Mouse (Mus musculus) hindbrain, embryonic 16.5 days (tissue): ENCODE results near the gene Dnajc4. TPM values are rescaled to one million over a fixed set of nuclear protein-coding genes. Genes with fewer than 3 reads are reported as not detected.
A peak's percentile ranks its signal among the peaks of the same experiment; 100 is the strongest.

Experiments
- ATAC-seq: fragments of 200-750 bp; cut with Nextera tagmentation; 2 replicates; pipeline ENCODE4 v1.8.0; 2017; ENCODE audit warnings: moderate TSS enrichment, moderate library complexity
- H3K27ac ChIP-seq: fragments of 300-500 bp; sonication (generic); 2 replicates; pipeline ENCODE4 v1.5.1; 2014; ENCODE audit warnings: low read depth, mild to moderate bottlenecking, control low read depth, low read length, moderate library complexity
- H3K27me3 ChIP-seq: fragments of 300-500 bp; sonication (generic); replicated peaks from 2 replicates; pipeline ENCODE4 v1.6.1; 2014; ENCODE audit warnings: low read length; ENCODE audit not compliant: control insufficient read depth, insufficient read depth
- H3K36me3 ChIP-seq: fragments of 300-500 bp; sonication (generic); 2 replicates; pipeline ENCODE4 v1.6.1; 2014; ENCODE audit warnings: mild to moderate bottlenecking, low read length, moderate library complexity, mixed read lengths; ENCODE audit not compliant: control insufficient read depth, insufficient read depth
- H3K4me1 ChIP-seq: fragments of 300-500 bp; sonication (generic); 2 replicates; pipeline ENCODE4 v1.6.1; 2014; ENCODE audit warnings: low read depth, low read length; ENCODE audit not compliant: control insufficient read depth, insufficient read depth
- H3K4me2 ChIP-seq: fragments of 300-500 bp; sonication (generic); 2 replicates; pipeline ENCODE4 v1.6.1; 2014; ENCODE audit warnings: mild to moderate bottlenecking, low read length, control low read depth, moderate library complexity
- H3K4me3 ChIP-seq: fragments of 300-500 bp; sonication (generic); 2 replicates; pipeline ENCODE4 v1.5.1; 2014; ENCODE audit warnings: mild to moderate bottlenecking, low read length, control low read depth, moderate library complexity
- H3K9ac ChIP-seq: fragments of 300-500 bp; sonication (generic); 2 replicates; pipeline ENCODE4 v1.6.1; 2014; ENCODE audit warnings: low read depth, mild to moderate bottlenecking, control low read depth, low read length, moderate library complexity
- H3K9me3 ChIP-seq: fragments of 300-500 bp; sonication (generic); 2 replicates; pipeline ENCODE4 v1.6.1; 2014; ENCODE audit warnings: mild to moderate bottlenecking, low read length, moderate library complexity; ENCODE audit not compliant: control insufficient read depth
- WGBS: fragments of 180-500 bp; shearing (Covaris S2); extraction: QIAGEN DNeasy Blood & Tissue Kit; methylation state at CpG from one replicate; pipeline ENCODE4 v1.1.7; 2014; 5-methylcytosine and 5-hydroxymethylcytosine counted together
- polyA plus RNA-seq: library from polyadenylated mRNA; unstranded; fragments of >200 nt; fragmentation: Nextera tagmentation; extraction: Ambion mirVana; gene quantifications from 2 replicates; pipeline ENCODE4 v1.2.1, GENCODE M21; 2015

Gene Dnajc4
- polyA plus RNA-seq, 1 experiment from 2014 or later, result 24.8 TPM

DNA sequence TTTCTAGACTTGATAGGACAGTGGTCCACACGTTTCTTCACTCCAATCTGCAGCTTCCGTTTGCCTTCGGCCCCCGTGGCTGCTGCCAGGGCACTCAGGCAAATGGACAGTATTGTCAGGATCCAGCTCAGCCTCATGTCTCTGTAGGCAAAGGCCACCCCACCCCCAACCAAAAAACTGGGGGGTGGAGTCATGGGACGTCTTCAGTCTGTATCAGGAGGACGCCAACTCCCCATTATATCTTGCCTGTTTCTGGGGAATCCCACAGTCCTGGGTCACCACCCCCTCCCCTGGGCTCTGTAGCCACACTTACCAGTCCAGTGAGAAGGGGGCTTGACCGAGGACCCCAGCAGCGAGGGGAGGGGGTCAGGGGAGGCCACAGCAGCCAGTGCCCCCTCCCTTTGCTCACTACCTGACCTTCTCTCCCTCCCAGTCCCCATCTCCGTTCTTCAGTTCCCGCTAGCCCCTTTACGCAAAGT lies 13.3 kb downstream of the Dnajc4 start:
- Histone ChIP-seq H3K9me3 (no peaks in the 10 kb centered on the region), H3K4me1 (peaks cover 39% of the 10 kb centered on the region), H3K4me3 (peak overlapping the region; percentile 68), H3K9ac (peak overlapping the region; percentile 84), H3K27me3 (no peaks in the 10 kb centered on the region), H3K36me3 (peaks cover 19% of the 10 kb centered on the region), H3K4me2 (peak overlapping the region; percentile 73), H3K27ac (peak overlapping the region; percentile 97)
- 9% methylated on average over 11 of the region's 11 CpGs for WGBS
- ATAC-seq, result no peak

DNA sequence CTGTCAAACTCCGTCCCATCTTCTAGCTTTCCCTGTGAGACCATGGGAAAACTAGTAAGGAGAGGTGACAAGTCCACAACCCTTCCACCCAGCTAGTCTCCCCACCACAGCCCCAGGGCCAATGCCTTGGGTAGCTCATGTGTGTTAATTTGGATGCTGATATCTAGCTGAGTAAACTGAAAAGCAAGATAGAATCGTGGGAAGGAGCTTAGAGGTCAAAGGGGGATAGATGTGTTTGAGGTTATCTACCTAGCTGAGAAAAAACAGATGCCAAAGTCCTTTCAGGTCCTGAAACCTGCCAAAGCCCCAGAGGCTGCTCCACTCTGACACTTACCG lies 13.8 kb downstream of the Dnajc4 start:
- Histone ChIP-seq H3K4me2 (peak overlapping the region; percentile 73), H3K9ac (peak overlapping the region; percentile 84), H3K27ac (peak overlapping the region; percentile 97; the same call in 1 of the 2 replicates), H3K4me3 (peak overlapping the region; percentile 68), H3K9me3 (no peaks in the 10 kb centered on the region), H3K27me3 (no peaks in the 10 kb centered on the region), H3K36me3 (peaks cover 17% of the 10 kb centered on the region), H3K4me1 (peaks cover 42% of the 10 kb centered on the region)
- WGBS, result 53% methylated on average over 3 of the region's 3 CpGs
- ATAC-seq, result no peak

DNA sequence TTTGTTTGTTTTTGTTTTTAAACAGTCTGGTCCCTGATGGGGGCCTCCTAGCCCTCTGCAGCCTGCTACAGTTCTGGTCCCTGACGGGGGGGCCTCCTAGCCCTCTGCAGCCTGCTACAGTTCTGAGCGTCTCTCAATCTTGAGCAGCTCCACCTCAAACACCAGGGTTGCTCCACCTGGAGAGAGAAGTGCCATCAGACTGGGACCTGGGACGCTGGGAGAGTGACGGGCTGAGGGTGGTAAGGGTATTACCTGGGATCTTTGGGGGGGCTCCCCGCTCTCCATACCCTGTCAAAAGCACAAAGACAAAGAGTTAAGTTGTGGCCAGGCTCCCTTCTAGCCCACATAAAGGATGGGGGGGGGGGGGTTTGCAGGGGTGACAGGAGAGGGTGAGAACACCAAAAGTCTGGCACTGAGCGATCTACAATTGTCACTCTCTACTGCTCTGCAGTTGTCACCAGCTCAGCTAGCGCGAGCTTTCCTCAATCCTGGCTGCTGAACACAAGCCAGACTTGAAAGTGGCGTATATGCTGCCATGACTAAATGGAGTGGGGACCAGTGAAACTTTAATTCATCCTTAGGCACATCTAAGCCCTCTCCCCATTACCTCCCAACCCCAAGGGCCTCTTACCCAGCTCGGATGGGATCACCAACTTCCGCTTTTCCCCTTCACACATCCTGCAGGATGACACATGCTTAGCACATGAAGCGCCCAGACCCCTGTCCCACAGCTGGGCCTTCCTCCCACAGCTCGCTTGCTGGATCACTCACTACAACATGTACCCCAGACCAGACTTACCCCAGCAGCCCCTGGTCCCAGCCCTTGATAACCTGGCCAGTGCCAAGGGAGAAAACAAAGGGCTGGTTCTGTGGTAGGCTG lies 14.4 kb downstream of the Dnajc4 start:
- peaks cover 42% of the 10 kb centered on the region for H3K4me1 ChIP-seq
- no peaks in the 10 kb centered on the region for H3K27me3 ChIP-seq
- peak overlapping the region; percentile 97; the same call in 1 of the 2 replicates for H3K27ac ChIP-seq
- peak overlapping the region; percentile 68 for H3K4me3 ChIP-seq
- WGBS, result 75% methylated on average over 13 of the region's 13 CpGs
- peak overlapping the region; percentile 27 for H3K9ac ChIP-seq
- H3K9me3 ChIP-seq, result no peaks in the 10 kb centered on the region
- peak overlapping the region; percentile 73 for H3K4me2 ChIP-seq
- ATAC-seq, result no peak
- H3K36me3 ChIP-seq, result peaks cover 17% of the 10 kb centered on the region

DNA sequence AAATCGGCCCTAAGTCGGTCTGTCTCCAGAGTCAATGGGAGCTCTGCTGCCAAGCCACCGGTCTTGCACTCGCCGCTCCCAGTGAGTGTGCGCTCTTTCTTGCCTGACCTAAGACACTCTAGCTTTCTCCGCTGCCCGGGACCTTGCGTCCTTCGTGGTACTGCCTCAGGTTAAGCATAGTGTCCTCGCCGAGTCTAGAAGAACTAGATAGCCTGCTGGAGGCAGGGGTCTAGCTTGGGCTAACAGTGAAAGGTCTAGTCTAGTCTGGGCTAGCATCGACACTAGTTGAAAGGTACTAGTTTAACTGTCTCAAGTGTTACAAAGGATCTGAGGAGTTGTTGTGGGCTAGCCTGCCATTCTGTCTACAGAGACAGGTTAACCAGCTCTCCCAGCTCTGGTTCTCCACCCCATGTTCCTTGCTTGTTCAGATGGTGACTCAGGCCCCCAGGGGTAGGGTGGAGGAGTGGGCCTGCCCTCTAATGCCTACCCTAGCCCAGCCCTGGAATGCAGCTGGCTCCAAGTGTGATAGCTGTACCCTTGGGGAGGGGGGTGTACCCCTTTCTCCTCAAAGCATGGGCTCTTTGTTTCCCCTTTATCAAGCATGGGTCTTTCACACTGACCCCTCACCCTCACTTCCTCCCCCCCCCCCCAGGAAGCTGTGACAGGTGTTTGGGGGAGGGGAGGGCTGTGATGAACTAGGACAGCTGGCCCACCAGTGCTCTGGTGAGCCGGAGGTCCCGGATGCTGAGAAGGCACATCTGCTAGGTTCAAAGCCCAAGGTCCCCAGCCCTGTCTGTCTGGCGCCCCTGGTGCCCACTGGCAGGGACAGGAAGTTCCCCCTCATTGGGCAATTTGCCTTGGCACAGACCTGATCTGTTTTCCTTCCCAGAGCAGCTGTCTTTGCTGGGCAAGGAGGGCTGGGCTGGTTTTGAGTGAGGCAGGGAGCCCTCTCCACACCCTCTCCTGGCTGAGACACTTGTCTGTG lies 16.5 kb downstream of the Dnajc4 start, which contains the start of gene Plcb3:
Gene Plcb3, minus strand, starts transcription at position 934 of the 985 bp plus-strand sequence.
- Histone ChIP-seq H3K27ac (peak within 1 kb of the TSS; percentile 95), H3K4me3 (peak within 1 kb of the TSS; percentile 58), H3K4me1 (peaks cover 39% of the 10 kb centered on the region), H3K27me3 (peaks cover 1% of the 10 kb centered on the region; the same call in 1 of the 2 replicates), H3K4me2 (peak within 1 kb of the TSS; percentile 94), H3K9ac (peak within 1 kb of the TSS; percentile 83), H3K9me3 (no peaks in the 10 kb centered on the region), H3K36me3 (peaks cover 11% of the 10 kb centered on the region)
- under 1% methylated on average over 16 of the region's 16 CpGs for WGBS
- peak; percentile 5 for ATAC-seq

DNA sequence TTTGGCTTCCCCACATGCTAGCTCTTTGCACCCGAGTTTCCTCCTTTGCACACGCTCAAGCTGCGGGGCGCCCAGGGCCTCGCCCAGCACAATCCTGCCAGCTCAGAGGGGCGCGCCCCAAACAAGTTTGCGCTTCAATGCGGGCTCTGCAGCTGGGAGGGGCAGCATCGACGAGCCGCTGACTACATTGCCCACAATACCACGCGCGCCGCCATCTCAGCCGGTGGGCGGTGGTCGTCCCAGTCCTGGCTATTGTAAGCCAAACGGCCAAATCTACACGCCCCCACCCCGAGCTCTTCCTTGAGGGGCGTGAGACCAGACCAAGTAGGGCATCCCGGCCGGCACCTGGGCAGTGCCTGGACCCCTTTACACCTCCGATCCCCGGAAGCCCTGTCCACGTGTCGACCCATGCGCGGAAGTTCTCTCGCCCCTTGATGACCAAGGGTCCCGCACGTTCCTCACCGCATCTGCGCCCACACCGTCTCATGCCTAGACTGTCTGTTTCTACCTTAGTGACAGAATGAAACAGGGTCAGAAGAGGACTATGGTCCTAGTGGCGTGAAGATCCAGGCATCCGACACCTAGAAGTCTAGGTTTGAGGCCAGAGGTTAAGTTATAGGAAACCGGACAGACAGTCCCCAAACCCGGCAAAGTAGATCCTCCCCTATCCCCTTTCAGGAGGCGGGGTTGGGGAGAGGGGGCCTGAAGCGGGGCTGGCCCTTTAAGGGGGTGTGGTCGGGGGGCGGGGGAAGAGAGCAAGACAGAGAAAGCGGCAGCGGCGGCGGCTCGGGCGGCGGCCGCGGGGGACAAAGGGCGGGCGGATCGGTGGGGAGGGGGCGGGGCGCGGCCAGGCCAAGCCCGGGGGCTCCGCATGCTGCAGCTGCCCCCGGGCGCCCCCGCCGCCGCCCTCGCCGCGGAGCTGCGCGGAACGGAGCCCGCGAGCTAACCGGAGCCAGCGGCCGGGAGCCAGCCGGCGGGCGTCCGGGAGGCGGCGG lies 17.9 kb downstream of the Dnajc4 start, which contains the start of gene Ppp1r14b:
Gene Ppp1r14b, plus strand, starts transcription at position 758 of the 995 bp plus-strand sequence.
- Histone ChIP-seq H3K9me3 (no peaks in the 10 kb centered on the region), H3K4me2 (peak within 1 kb of the TSS; percentile 94), H3K4me3 (peak within 1 kb of the TSS; percentile 58), H3K4me1 (peaks cover 48% of the 10 kb centered on the region), H3K27ac (peak within 1 kb of the TSS; percentile 95), H3K27me3 (peaks cover 10% of the 10 kb centered on the region), H3K36me3 (peaks cover 11% of the 10 kb centered on the region), H3K9ac (peak within 1 kb of the TSS; percentile 83)
- under 1% methylated on average over 50 of the region's 84 CpGs for WGBS
- ATAC-seq, result peak; percentile 62

DNA sequence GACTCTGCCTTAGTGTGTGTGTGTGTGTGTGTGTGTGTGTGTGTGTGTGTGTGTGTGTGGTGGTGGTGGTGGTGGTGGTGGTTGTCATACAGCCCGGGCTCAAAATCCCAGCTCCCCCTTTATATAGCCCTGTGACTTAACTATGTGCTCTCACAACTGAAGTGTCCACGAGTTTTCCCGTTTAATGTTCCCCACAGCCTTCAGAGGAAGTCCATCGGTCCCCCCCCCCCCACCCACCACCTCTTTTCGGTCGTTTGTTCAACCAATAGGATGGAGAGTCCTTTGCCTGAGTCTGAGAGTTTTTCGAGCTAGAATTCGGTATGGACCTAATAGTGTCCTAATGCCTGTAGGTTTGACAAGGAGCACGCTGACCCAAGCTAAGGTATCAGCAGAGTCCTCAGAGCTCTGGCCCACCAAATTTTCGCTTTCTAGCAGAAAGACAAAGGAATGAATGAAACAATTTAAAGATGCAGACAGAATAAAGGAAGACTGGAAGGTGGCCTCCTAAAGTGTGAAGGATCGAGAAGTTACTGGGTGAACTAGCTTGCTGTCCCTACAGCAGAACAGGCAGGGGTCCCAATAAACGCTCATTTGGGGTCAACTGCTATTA lies 18.7 kb downstream of the Dnajc4 start:
- WGBS, result 33% methylated on average over 12 of the region's 12 CpGs
- peak overlapping the region; percentile 58 for H3K4me3 ChIP-seq
- H3K4me1 ChIP-seq, result peaks cover 43% of the 10 kb centered on the region
- H3K36me3 ChIP-seq, result peaks cover 11% of the 10 kb centered on the region
- peak overlapping the region; percentile 94 for H3K4me2 ChIP-seq
- peak overlapping the region; percentile 83 for H3K9ac ChIP-seq
- no peaks in the 10 kb centered on the region for H3K9me3 ChIP-seq
- H3K27ac ChIP-seq, result no peak overlapping the region
- peaks cover 10% of the 10 kb centered on the region for H3K27me3 ChIP-seq
- ATAC-seq, result no peak

DNA sequence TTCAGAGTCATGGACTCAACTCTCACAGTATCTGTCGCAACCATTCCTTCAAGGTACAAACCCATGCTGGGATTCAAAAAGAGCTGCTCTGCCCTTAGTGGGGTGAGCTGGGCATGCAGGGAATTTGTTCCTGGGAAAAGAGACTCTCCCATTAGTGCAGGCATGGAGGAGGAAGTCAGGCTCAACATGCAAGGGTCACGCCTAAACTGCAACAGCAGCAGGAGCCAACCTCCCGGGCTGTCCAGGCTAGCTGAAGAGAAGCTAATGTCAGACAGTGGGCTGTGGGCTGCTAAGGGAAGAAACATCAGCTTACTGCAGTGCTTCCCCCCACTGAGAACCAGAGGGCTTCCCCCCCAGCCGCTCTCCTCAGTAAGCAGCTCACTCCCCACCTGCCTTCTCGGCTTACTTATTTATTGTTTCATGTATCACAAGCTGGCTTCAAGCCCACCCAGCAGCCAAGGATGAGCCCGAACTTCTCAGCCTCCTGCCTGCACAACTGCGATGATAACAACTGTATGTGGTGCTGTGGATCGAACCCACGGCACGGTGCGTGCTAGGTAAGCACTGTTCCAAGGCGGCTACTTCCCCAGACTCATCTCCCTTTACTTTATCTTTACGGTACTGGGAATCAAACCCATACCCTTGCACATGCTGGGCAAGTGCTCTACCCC lies 20.0 kb downstream of the Dnajc4 start:
- ATAC-seq, result no peak
- 79% methylated on average over 13 of the region's 13 CpGs for WGBS
- Histone ChIP-seq H3K4me2 (no peak overlapping the region), H3K4me1 (peaks cover 30% of the 10 kb centered on the region), H3K36me3 (peaks cover 2% of the 10 kb centered on the region), H3K4me3 (no peak overlapping the region), H3K9me3 (no peaks in the 10 kb centered on the region), H3K27ac (no peak overlapping the region), H3K27me3 (peaks cover 10% of the 10 kb centered on the region), H3K9ac (no peak overlapping the region)
